In the genomic region with DNA sequence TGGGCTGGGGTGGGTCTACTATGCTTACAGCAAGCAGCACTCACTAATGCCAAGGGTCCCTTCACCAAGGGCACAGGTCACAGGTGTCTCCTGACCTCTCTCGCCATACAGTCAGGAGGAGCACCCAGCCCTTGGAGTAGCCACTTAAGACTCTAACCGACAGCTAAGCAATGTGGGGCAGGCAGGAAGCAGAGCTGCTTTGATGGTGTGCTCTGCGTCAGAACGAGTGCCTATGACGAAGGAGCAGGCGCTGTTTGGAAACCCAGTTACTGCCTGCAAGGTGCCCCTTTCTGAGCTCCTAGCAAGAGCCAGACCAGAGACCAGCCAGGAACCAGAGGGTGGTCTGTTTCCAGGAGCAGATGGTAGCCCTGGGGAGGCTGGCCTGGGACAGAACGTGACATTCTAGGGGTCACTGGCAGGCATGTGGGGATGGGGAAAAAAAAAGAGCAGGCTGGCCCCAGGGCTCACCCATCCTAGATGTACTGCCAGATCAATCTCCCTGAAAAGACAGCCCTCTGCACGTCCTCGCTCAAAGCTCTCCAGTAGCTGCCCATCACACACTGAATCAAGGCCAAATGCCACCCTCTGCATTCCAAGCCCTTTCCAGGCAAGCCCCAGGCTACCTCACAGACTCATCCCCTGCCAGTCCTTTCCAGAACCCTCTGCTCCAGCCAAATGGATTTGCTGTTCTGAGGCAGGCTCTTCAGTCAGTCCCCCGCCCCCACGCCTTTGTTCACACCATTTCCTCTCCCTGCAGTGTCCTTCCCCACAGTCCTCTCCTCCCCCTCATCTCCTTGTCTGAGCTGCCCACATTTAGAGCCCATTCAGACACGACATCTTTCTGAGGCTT, we compare ENCODE assay signal across 10 mouse cellular contexts. TPM values are rescaled to one million over a fixed set of nuclear protein-coding genes. Genes with fewer than 3 reads are reported as not detected.
A peak's percentile ranks its signal among the peaks of the same experiment; 100 is the strongest.
DNase-seq lines count a peak whose midpoint lies in the region; ATAC-seq and TF ChIP-seq lines count a peak whose summit lies in the region.
"Had no signal": no experiment of that assay in that cellular context is flagged by ENCODE, and none has a peak within 500 bp of the region (broad histone marks: within the 10 kb centered on the region; RNA-seq: fewer than 3 reads in every experiment).

No protein-coding gene starts in this region.

- H3K27me3 ChIP-seq in heart, postnatal 0 days (ENCODE audit: control insufficient read depth, insufficient read depth, low read length): no peaks in the 10 kb centered on the region
- no peaks in the 10 kb centered on the region for H3K27me3 ChIP-seq in embryonic facial prominence, embryonic 15.5 days
- H3K27me3 ChIP-seq in intestine, embryonic 15.5 days (replicated peaks): no peaks in the 10 kb centered on the region
- H3K27me3 ChIP-seq in neural tube, embryonic 14.5 days (ENCODE audit: control insufficient read depth, insufficient read depth, low read length): no peaks in the 10 kb centered on the region
- H3K27me3 ChIP-seq: megakaryocyte, embryonic 14.5 days had no signal

- WGBS in heart, postnatal 0 days: 56% methylated on average over 12 of the region's 12 CpGs
- WGBS in embryonic facial prominence, embryonic 15.5 days: 46% methylated on average over 12 of the region's 12 CpGs
- 48% methylated on average over 12 of the region's 12 CpGs for WGBS in intestine, embryonic 15.5 days
- WGBS in neural tube, embryonic 14.5 days: 34% methylated on average over 12 of the region's 12 CpGs

- no peak overlapping the region for H3K9ac ChIP-seq in heart, postnatal 0 days (replicated peaks; ENCODE audit: low read depth, low read length)
- no peak overlapping the region for H3K9ac ChIP-seq in embryonic facial prominence, embryonic 15.5 days
- H3K9ac ChIP-seq in intestine, embryonic 15.5 days: no peak overlapping the region
- H3K9ac ChIP-seq in neural tube, embryonic 14.5 days (replicated peaks; ENCODE audit: low read depth, low read length): no peak overlapping the region; the same call in 1 of the 2 replicates

- H3K9me3 ChIP-seq in heart, postnatal 0 days (replicated peaks; ENCODE audit: control insufficient read depth, low read length): no peaks in the 10 kb centered on the region
- H3K9me3 ChIP-seq in embryonic facial prominence, embryonic 15.5 days (replicated peaks): no peaks in the 10 kb centered on the region
- H3K9me3 ChIP-seq in intestine, embryonic 15.5 days: no peaks in the 10 kb centered on the region
- H3K9me3 ChIP-seq in neural tube, embryonic 14.5 days (ENCODE audit: control insufficient read depth, low read length): no peaks in the 10 kb centered on the region
- H3K9me3 ChIP-seq: G1E; megakaryocyte, embryonic 14.5 days had no signal

- peaks cover 78% of the 10 kb centered on the region for H3K36me3 ChIP-seq in heart, postnatal 0 days (replicated peaks; ENCODE audit: control insufficient read depth, insufficient read depth, low read length)
- H3K36me3 ChIP-seq in embryonic facial prominence, embryonic 15.5 days: peaks cover 68% of the 10 kb centered on the region
- H3K36me3 ChIP-seq in intestine, embryonic 15.5 days: peaks cover 14% of the 10 kb centered on the region
- peaks cover 37% of the 10 kb centered on the region for H3K36me3 ChIP-seq in neural tube, embryonic 14.5 days (ENCODE audit: control insufficient read depth, insufficient read depth, low read length)

- no peak overlapping the region for H3K4me3 ChIP-seq in heart, postnatal 0 days (ENCODE audit: low read depth, low read length)
- no peak overlapping the region for H3K4me3 ChIP-seq in embryonic facial prominence, embryonic 15.5 days (replicated peaks)
- H3K4me3 ChIP-seq in intestine, embryonic 15.5 days (replicated peaks): no peak overlapping the region
- H3K4me3 ChIP-seq in neural tube, embryonic 14.5 days (ENCODE audit: low read depth, low read length): no peak overlapping the region
- H3K4me3 ChIP-seq: megakaryocyte, embryonic 14.5 days had no signal

- no peak for TF ChIP-seq CTCF in heart, postnatal 0 days (IDR thresholded peaks at IDR 0.05; ENCODE audit: low read depth)

- no peaks in the 10 kb centered on the region for H3K4me1 ChIP-seq in heart, postnatal 0 days (ENCODE audit: control insufficient read depth, insufficient read depth)
- H3K4me1 ChIP-seq in embryonic facial prominence, embryonic 15.5 days: peaks cover 34% of the 10 kb centered on the region
- H3K4me1 ChIP-seq in intestine, embryonic 15.5 days (replicated peaks): peaks cover 14% of the 10 kb centered on the region
- H3K4me1 ChIP-seq in neural tube, embryonic 14.5 days (ENCODE audit: control insufficient read depth, insufficient read depth, low read length): peaks cover 20% of the 10 kb centered on the region; the same call in 1 of the 2 replicates

- no peak for DNase-seq in heart, postnatal 0 days (ENCODE audit: low spot score)
- no peak for DNase-seq in heart, postnatal 36 days
- peak; percentile 56 for DNase-seq in adrenal gland, postnatal 10 days
- DNase-seq in adipocyte (ENCODE audit: low spot score): no peak
- DNase-seq in lung, postnatal 14 days: no peak

- intact Hi-C loops in heart, postnatal 36 days (cut with DNase I): loop anchor here (1.0 to 5.0 kb wide), 4 partner anchors 46 to 241 kb away; no protein-coding TSS in a partner anchor

- peak overlapping the region; percentile 10; the same call in 1 of the 2 replicates for H3K27ac ChIP-seq in heart, postnatal 0 days (ENCODE audit: low read depth)
- peak overlapping the region; percentile 52 for H3K27ac ChIP-seq in embryonic facial prominence, embryonic 15.5 days (replicated peaks)
- H3K27ac ChIP-seq in intestine, embryonic 15.5 days: peak overlapping the region; percentile 30; the same call in 1 of the 2 replicates
- H3K27ac ChIP-seq in neural tube, embryonic 14.5 days (ENCODE audit: low read depth, low read length): peak overlapping the region; percentile 69

- no peak for ATAC-seq in heart, postnatal 0 days (ENCODE audit: insufficient read depth, low read depth)
- ATAC-seq in embryonic facial prominence, embryonic 15.5 days (ENCODE audit: insufficient number of reproducible peaks, low FRiP score, low TSS enrichment, low read depth): no peak
- ATAC-seq in intestine, embryonic 15.5 days: no peak
- no peak for ATAC-seq in neural tube, embryonic 14.5 days (ENCODE audit: low read depth)

- no peak for TF ChIP-seq EP300 in heart, postnatal 0 days (IDR thresholded peaks at IDR 0.05; ENCODE audit: low read depth)

- H3K4me2 ChIP-seq in heart, postnatal 0 days (ENCODE audit: low read depth, low read length): no peak overlapping the region
- H3K4me2 ChIP-seq in embryonic facial prominence, embryonic 15.5 days (replicated peaks): no peak overlapping the region
- no peak overlapping the region for H3K4me2 ChIP-seq in intestine, embryonic 15.5 days (replicated peaks)
- H3K4me2 ChIP-seq in neural tube, embryonic 14.5 days (ENCODE audit: low read depth, low read length): no peak overlapping the region

RNA-seq across cellular contexts. Expression of a gene that starts 21.1 kb away (rescaled TPM):
- total RNA-seq in heart, postnatal 0 days (2014; rRNA removed; ENCODE audit: low replicate concordance): 58.8 and 103 TPM in 2 replicates
- polyA plus RNA-seq in heart, postnatal 0 days (2015; fragmentation: Nextera tagmentation; extraction: Ambion mirVana): 45.0 and 45.6 TPM in 2 replicates
- total RNA-seq in heart, postnatal 36 days (2021): 10 to 100 TPM; 30.6 to 30.7 TPM
- 10 to 100 TPM; 49.5 to 54.8 TPM for total RNA-seq in adrenal gland, postnatal 10 days (2021)
- 79.1 and 87.8 TPM in 2 replicates for polyA plus RNA-seq in embryonic facial prominence, embryonic 15.5 days (2015; fragmentation: Nextera tagmentation; extraction: Ambion mirVana)
- 68.7 and 72.2 TPM in 2 replicates for polyA plus RNA-seq in intestine, embryonic 15.5 days (2015; fragmentation: Nextera tagmentation; extraction: Ambion mirVana)
- polyA plus RNA-seq in neural tube, embryonic 14.5 days (2014; fragmentation: Nextera tagmentation; extraction: Ambion mirVana): 114 and 118 TPM in 2 replicates

RNA-seq across cellular contexts. Expression of a gene that starts 35.8 kb away (rescaled TPM):
- total RNA-seq in heart, postnatal 0 days (2014; rRNA removed; ENCODE audit: low replicate concordance): 3.6 and 3.7 TPM in 2 replicates
- 0.79 and 0.84 TPM in 2 replicates for polyA plus RNA-seq in heart, postnatal 0 days (2015; fragmentation: Nextera tagmentation; extraction: Ambion mirVana)
- 1 to 10 TPM in 1 of 2 experiments, under 1 TPM in 1; 0.50 to 1.5 TPM for total RNA-seq in heart, postnatal 36 days (2021)
- 1 to 10 TPM; 5.2 to 6.3 TPM for total RNA-seq in adrenal gland, postnatal 10 days (2021)
- 39.7 and 40.2 TPM in 2 replicates for polyA plus RNA-seq in embryonic facial prominence, embryonic 15.5 days (2015; fragmentation: Nextera tagmentation; extraction: Ambion mirVana)
- 2.7 and 3.0 TPM in 2 replicates for polyA plus RNA-seq in intestine, embryonic 15.5 days (2015; fragmentation: Nextera tagmentation; extraction: Ambion mirVana)
- polyA plus RNA-seq in neural tube, embryonic 14.5 days (2014; fragmentation: Nextera tagmentation; extraction: Ambion mirVana): 0.12 and 0.21 TPM in 2 replicates

RNA-seq across cellular contexts. Expression of a gene that starts 54.5 kb away (rescaled TPM):
- total RNA-seq in heart, postnatal 0 days (2014; rRNA removed; ENCODE audit: low replicate concordance): 30.2 and 39.9 TPM in 2 replicates
- polyA plus RNA-seq in heart, postnatal 0 days (2015; fragmentation: Nextera tagmentation; extraction: Ambion mirVana): 9.3 and 9.6 TPM in 2 replicates
- total RNA-seq in heart, postnatal 36 days (2021): 10 to 100 TPM; 82.0 to 88.2 TPM
- 10 to 100 TPM; 46.3 to 50.1 TPM for total RNA-seq in adrenal gland, postnatal 10 days (2021)
- polyA plus RNA-seq in embryonic facial prominence, embryonic 15.5 days (2015; fragmentation: Nextera tagmentation; extraction: Ambion mirVana): 17.0 and 17.2 TPM in 2 replicates
- polyA plus RNA-seq in intestine, embryonic 15.5 days (2015; fragmentation: Nextera tagmentation; extraction: Ambion mirVana): 13.9 and 17.0 TPM in 2 replicates
- polyA plus RNA-seq in neural tube, embryonic 14.5 days (2014; fragmentation: Nextera tagmentation; extraction: Ambion mirVana): 22.3 and 24.5 TPM in 2 replicates

RNA-seq across cellular contexts. Expression of a gene that starts 58.1 kb away (rescaled TPM):
- total RNA-seq in heart, postnatal 0 days (2014; rRNA removed; ENCODE audit: low replicate concordance): 13.8 and 14.8 TPM in 2 replicates
- polyA plus RNA-seq in heart, postnatal 0 days (2015; fragmentation: Nextera tagmentation; extraction: Ambion mirVana): 2.7 and 2.8 TPM in 2 replicates
- 10 to 100 TPM; 15.5 to 20.1 TPM for total RNA-seq in heart, postnatal 36 days (2021)
- 10 to 100 TPM; 17.2 to 36.7 TPM for total RNA-seq in adrenal gland, postnatal 10 days (2021)
- polyA plus RNA-seq in embryonic facial prominence, embryonic 15.5 days (2015; fragmentation: Nextera tagmentation; extraction: Ambion mirVana): 17.4 and 20.6 TPM in 2 replicates
- 3.0 and 3.2 TPM in 2 replicates for polyA plus RNA-seq in intestine, embryonic 15.5 days (2015; fragmentation: Nextera tagmentation; extraction: Ambion mirVana)
- 2.6 and 2.9 TPM in 2 replicates for polyA plus RNA-seq in neural tube, embryonic 14.5 days (2014; fragmentation: Nextera tagmentation; extraction: Ambion mirVana)

Comparison
In these comparisons a context has a peak if more than half of its experiments do, and no peak if none do; other contexts are left out.
1. H3K27ac ChIP-seq: peak in every context shown above with its lines; median percentile 69 in neural tube, embryonic 14.5 days; 52 in embryonic facial prominence, embryonic 15.5 days; 30 in intestine, embryonic 15.5 days; 10 in heart, postnatal 0 days.
2. RNA of a gene that starts 35.8 kb away (polyA plus RNA-seq): 39.7 to 40.2 TPM in embryonic facial prominence, embryonic 15.5 days; 2.7 to 3.0 TPM in intestine, embryonic 15.5 days, 0.79 to 0.84 TPM in heart, postnatal 0 days and 0.12 to 0.21 TPM in neural tube, embryonic 14.5 days; every median in the first group is over 10 times any median in the second.